Mouse (Mus musculus) midbrain, embryonic 12.5 days (tissue): Measurements from ENCODE around the gene Zfp366. TPM values are rescaled to one million over a fixed set of nuclear protein-coding genes. Genes with fewer than 3 reads are reported as not detected.

Experiments
- ATAC-seq: fragments of 200-750 bp; cut with Nextera tagmentation; 2 replicates; pipeline ENCODE4 v1.8.0; 2017; ENCODE audit warnings: low read depth, moderate TSS enrichment, moderate library complexity; ENCODE audit not compliant: low FRiP score
- H3K27ac ChIP-seq: fragments of 300-500 bp; sonication (generic); replicated peaks from 2 replicates; pipeline ENCODE4 v1.5.1; 2016; ENCODE audit warnings: mild to moderate bottlenecking
- H3K27me3 ChIP-seq: fragments of 300-500 bp; sonication (generic); 2 replicates; pipeline ENCODE4 v1.6.1; 2016; ENCODE audit warnings: mild to moderate bottlenecking
- H3K36me3 ChIP-seq: fragments of 300-500 bp; sonication (generic); 2 replicates; pipeline ENCODE4 v1.6.1; 2016
- H3K4me1 ChIP-seq: fragments of 300-500 bp; sonication (generic); 2 replicates; pipeline ENCODE4 v1.6.1; 2016
- H3K4me2 ChIP-seq: fragments of 300-500 bp; sonication (generic); replicated peaks from 2 replicates; pipeline ENCODE4 v1.6.1; 2016; ENCODE audit warnings: mild to moderate bottlenecking, moderate library complexity
- H3K4me3 ChIP-seq: fragments of 300-500 bp; sonication (generic); 2 replicates; pipeline ENCODE4 v1.5.1; 2016; ENCODE audit warnings: mild to moderate bottlenecking
- H3K9ac ChIP-seq: fragments of 300-500 bp; sonication (generic); replicated peaks from 2 replicates; pipeline ENCODE4 v1.6.1; 2016; ENCODE audit warnings: mild to moderate bottlenecking, moderate library complexity
- H3K9me3 ChIP-seq: fragments of 300-500 bp; sonication (generic); 2 replicates; pipeline ENCODE4 v1.6.1; 2016; ENCODE audit warnings: mild to moderate bottlenecking
- WGBS: fragments of 180-500 bp; shearing (Covaris S2); methylation state at CpG from one replicate; pipeline ENCODE4 v1.1.7; 2016; 5-methylcytosine and 5-hydroxymethylcytosine counted together
- polyA plus RNA-seq: library from polyadenylated mRNA; unstranded; fragments of >200 nt; fragmentation: Nextera tagmentation; extraction: Ambion mirVana; gene quantifications from 2 replicates; pipeline ENCODE4 v1.2.1, GENCODE M21; 2016

The Zfp366 gene
- 0.45 and 0.55 TPM in 2 replicates for polyA plus RNA-seq

DNA sequence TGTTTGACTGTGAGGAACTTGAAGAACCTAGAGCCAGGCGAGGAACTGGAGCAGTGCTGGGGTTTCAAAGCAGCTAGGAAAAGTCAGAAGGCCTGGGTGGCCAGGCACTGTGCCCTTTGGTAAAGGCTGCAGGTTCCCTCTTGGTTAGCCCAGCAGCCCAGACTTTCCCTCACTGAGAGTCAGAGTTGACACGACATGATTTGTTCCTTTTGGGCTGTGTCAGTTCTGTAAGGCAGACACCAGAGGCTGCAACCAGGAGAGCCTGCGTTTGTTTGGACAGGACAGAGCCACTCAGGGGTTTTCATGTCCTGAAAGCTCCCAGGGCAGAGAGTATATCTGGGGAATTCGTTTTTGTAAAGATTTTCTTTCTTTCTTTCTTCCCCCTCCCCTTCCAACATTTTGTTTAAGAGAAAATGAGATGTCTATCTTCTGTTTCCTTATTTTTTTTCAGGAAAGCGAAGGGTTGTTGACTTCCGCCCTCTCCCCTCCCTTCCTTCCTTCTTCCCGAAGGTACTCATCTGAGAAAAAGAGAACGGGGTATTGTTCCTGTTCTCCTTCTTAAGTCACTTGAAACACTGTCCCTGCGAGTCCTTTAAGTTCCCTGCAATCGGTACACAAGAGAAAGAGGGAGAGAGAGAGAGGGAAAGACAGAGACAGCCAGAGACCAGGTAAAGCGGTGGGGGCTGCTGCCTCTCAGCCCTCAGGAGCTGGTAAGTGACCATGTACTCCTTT lies at the start of gene Zfp366:
Zfp366 (plus strand) TSS at position 669 of the 732 bp plus-strand sequence.
- no peaks in the 10 kb centered on the region for H3K9me3 ChIP-seq
- no peak within 1 kb of the TSS for H3K4me2 ChIP-seq
- no peaks in the 10 kb centered on the region for H3K27me3 ChIP-seq
- H3K9ac ChIP-seq = no peak within 1 kb of the TSS
- ATAC-seq = no peak
- H3K36me3 ChIP-seq = no peaks in the 10 kb centered on the region
- WGBS = 62% methylated on average over 11 of the region's 11 CpGs
- no peak within 1 kb of the TSS for H3K27ac ChIP-seq
- H3K4me3 ChIP-seq = no peak within 1 kb of the TSS
- peaks cover 3% of the 10 kb centered on the region; the same call in 1 of the 2 replicates for H3K4me1 ChIP-seq

DNA sequence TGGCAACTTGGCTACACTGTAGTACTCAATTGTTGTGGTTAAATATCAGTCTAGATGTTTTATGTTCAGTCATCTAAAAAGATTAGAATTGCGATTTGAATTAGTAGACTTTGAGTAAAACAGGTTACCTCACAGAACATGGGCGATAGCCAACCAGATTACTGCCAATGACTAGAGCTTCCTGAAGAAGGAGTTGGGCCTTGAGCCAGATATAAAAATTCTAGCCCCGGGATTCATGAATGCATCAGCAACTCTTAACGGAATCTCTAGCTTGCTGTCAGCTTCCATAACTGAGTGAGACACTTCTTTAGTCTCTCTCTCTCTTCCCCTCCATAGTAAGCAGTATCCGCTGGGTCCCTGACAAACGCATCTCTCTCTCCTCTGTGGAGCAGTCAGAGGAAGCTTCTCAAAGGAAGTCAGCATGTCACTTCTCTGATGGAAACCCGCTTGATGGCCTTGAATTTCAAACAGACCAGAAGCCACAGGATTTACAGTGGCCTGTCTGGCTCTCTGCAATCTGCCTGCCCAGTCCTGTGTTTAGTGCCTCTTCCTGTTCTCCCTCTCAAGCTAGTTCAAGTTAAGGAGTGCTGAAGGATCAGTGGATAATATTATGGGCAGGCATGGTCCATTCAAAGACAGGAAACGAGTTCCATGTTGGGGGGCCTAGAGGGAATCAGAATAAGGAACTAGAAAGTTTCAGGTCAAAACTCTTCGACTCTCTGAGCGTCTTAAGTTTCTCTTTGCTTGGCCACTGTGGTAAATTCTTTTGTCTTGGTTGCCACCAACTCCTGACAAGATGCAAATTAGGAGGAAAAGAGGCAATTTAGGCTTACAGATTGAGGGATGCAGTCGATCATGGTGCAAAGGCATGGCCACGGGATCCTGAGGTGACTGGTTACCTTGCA lies 46.0 kb upstream of the Zfp366 start:
- H3K9me3 ChIP-seq = no peaks in the 10 kb centered on the region
- no peak overlapping the region for H3K27ac ChIP-seq
- 90% methylated on average over 12 of the region's 12 CpGs for WGBS
- H3K4me2 ChIP-seq = no peak overlapping the region
- no peak overlapping the region for H3K4me3 ChIP-seq
- H3K27me3 ChIP-seq = no peaks in the 10 kb centered on the region
- no peak for ATAC-seq
- H3K9ac ChIP-seq = no peak overlapping the region
- H3K36me3 ChIP-seq = no peaks in the 10 kb centered on the region
- no peaks in the 10 kb centered on the region for H3K4me1 ChIP-seq

DNA sequence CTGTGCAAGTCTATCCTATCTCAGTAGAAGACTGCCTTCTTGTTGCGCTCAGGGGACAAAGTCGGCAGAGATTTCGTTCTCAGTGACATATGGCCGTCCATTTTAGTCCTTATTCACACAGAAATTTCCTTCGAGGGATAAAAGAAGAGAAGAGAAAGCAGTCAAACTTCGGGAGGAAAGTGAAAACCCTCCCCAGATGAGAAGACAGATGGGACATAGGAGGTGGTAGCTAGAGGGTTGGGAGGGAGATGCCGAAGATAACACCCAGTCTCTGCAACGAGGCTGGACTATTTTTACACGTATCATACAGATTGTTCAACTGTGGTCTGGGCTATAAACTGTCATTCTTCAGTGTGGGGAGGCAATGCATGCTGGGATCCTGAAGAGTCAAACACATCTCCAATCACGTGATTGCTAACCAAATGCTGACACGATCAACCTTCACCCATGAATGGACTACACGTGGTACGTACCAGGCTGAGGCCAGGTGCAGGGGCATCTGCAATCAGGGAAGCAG lies 38.2 kb upstream of the Zfp366 start:
- WGBS = 91% methylated on average over 13 of the region's 13 CpGs
- Histone ChIP-seq H3K9ac (no peak overlapping the region), H3K4me2 (no peak overlapping the region), H3K4me3 (no peak overlapping the region), H3K36me3 (no peaks in the 10 kb centered on the region), H3K27ac (no peak overlapping the region), H3K9me3 (no peaks in the 10 kb centered on the region), H3K4me1 (peaks cover 25% of the 10 kb centered on the region), H3K27me3 (peaks cover 4% of the 10 kb centered on the region)
- no peak for ATAC-seq

DNA sequence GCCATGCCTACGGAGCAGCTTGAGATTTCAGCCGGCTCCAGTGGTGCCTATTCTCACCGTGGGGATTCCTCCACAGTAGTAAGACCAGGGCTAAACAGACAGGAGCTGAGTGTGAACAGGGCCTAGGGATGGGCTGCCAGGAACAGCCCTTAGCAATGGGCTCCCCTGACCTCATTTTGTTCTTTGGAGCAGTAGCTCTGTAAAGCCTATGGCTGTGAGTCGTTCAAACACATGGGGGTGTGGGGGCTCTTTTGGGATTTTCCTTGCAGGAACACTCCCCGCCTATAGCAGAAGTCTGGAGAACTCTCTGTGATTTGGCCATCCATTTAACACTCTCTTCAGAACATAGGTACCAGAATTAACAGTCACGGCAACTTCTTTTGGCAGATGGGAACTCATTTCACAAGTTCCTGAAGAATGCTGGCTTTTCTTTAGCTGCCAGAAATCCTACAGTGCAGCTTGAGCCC lies 36.9 kb upstream of the Zfp366 start:
- Histone ChIP-seq H3K4me2 (no peak overlapping the region), H3K9ac (no peak overlapping the region), H3K4me3 (no peak overlapping the region), H3K4me1 (peaks cover 25% of the 10 kb centered on the region), H3K27ac (no peak overlapping the region), H3K9me3 (no peaks in the 10 kb centered on the region), H3K27me3 (peaks cover 4% of the 10 kb centered on the region), H3K36me3 (no peaks in the 10 kb centered on the region)
- 86% methylated on average over 6 of the region's 6 CpGs for WGBS
- ATAC-seq = no peak

DNA sequence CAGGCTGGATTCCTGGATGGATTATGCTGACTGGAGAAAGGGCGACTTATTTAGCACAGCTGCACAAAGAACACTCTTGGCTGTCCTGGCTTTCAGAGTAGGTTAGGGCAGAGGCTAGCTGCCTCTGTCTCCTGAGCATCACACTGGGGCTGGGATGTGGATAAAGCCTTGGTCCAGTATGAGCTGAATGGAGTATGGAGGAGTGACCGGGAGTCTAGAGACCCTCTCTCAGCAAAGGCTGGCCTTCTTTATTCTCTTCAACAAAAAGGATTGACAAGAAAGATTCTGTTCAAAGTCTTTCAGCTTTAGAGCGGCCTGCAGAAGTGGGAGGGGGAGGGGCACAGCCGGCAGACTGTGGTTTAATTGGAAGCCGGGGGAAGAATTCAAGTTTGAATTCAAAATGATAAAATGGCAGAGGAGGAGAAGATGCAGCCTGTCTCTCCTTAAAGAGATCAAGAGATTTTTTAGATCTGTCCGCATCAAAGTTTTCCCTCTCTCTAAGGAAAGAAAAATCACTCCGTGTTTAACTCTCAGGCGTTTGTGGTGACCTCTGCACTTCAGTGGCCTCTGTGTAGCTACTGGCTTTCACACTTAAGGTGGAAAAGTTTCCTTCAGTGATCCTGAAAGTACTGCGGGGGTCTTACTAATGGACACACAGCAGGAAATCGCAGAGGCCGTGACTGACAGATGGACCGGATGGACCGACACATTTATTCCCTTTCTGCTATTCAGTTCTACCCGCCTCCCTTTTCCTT lies 34.9 kb upstream of the Zfp366 start:
- 21% methylated on average over 14 of the region's 14 CpGs for WGBS
- Histone ChIP-seq H3K27me3 (peaks cover 4% of the 10 kb centered on the region), H3K27ac (peak overlapping the region; percentile 70), H3K9me3 (0 out of 2 replicates have a peak, but pooled peaks cover 3% of the 10 kb centered on the region), H3K4me2 (no peak overlapping the region), H3K4me1 (peaks cover 25% of the 10 kb centered on the region), H3K36me3 (no peaks in the 10 kb centered on the region), H3K4me3 (no peak overlapping the region), H3K9ac (no peak overlapping the region)
- peak; percentile 58; the same call in 1 of the 2 replicates for ATAC-seq

DNA sequence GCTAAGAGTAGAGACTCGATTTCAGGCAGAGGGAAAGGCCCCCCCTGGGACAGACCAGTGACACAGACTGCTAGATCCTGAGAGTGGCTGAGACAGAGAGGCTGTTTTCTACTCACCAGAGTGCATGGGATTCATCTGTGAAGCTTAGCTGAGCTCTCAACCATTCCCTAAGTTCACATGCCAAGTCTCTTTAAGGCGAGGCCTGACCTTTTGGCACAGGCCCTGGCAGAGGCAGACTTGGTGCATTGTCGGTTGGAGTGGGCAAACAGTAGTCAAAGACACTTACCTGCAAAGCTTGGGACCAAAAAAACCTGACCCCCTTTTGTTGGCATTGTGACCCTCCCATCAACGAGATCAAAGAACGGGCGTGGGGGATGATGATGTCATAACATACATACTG lies 34.0 kb upstream of the Zfp366 start:
- Histone ChIP-seq H3K4me3 (no peak overlapping the region), H3K27me3 (peaks cover 4% of the 10 kb centered on the region), H3K9me3 (0 out of 2 replicates have a peak, but pooled peaks cover 3% of the 10 kb centered on the region), H3K27ac (no peak overlapping the region), H3K4me2 (no peak overlapping the region), H3K9ac (no peak overlapping the region), H3K4me1 (peaks cover 25% of the 10 kb centered on the region), H3K36me3 (no peaks in the 10 kb centered on the region)
- 65% methylated on average over 6 of the region's 6 CpGs for WGBS
- no peak for ATAC-seq

DNA sequence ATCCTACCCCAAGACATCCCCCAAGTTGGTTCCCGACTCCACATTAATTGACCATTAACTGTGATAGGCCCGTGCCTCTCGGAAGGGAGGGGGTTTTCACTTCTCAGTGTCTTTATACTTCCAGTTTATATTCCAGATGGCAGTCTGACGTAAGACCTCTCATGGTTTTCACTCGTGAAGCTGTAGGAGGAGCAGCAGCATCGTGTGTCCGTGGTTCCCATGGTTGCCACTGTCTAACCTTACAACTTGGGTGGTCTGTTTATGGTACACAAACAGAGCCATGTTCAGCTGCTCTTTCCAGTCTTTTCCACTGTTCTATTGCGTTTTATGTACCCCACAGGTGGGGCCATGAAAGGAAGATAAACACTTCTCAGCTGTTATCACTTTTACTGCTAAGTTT lies 33.5 kb upstream of the Zfp366 start:
- Histone ChIP-seq H3K4me3 (no peak overlapping the region), H3K36me3 (no peaks in the 10 kb centered on the region), H3K4me1 (peaks cover 25% of the 10 kb centered on the region), H3K27me3 (peaks cover 4% of the 10 kb centered on the region), H3K9me3 (0 out of 2 replicates have a peak, but pooled peaks cover 3% of the 10 kb centered on the region), H3K4me2 (no peak overlapping the region), H3K27ac (no peak overlapping the region), H3K9ac (no peak overlapping the region)
- WGBS = 50% methylated on average over 8 of the region's 8 CpGs
- no peak for ATAC-seq

DNA sequence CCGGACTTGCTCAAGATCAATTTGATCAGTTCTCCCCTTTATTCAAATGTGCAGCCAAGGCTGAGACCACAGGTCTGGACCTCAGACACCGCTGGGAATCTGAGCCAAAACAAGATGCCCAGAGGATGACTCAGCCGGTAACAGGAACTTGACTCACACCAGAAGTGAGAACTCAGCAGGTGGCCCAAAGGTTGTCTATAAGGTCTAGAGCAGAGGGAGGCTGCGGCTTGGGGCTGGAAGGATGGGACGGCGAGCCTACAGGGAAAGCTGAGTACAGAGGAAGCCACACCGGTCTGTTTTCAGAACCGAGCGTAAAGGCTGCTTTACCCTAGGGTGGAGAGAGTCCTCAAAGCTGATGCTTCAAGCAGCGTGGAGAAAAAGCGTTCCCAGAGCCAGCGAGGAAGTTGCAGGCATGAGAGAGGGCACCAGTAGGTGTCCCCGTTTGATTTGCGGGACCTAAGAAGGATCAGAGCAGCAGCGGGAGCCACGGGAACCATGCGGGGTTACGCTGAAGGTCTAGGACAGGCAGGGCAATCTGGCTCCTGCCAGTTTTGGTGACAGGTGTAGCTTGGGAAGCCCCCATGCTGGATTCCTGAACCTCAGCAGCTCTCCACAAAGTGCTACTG lies 32.2 kb upstream of the Zfp366 start:
- H3K27me3 ChIP-seq = peaks cover 4% of the 10 kb centered on the region; the same call in 1 of the 2 replicates
- no peak overlapping the region for H3K4me2 ChIP-seq
- H3K4me1 ChIP-seq = peaks cover 25% of the 10 kb centered on the region
- peaks cover 3% of the 10 kb centered on the region; the same call in 1 of the 2 replicates for H3K9me3 ChIP-seq
- H3K4me3 ChIP-seq = no peak overlapping the region
- no peak overlapping the region for H3K27ac ChIP-seq
- no peak for ATAC-seq
- no peaks in the 10 kb centered on the region for H3K36me3 ChIP-seq
- 29% methylated on average over 18 of the region's 18 CpGs for WGBS
- H3K9ac ChIP-seq = no peak overlapping the region

DNA sequence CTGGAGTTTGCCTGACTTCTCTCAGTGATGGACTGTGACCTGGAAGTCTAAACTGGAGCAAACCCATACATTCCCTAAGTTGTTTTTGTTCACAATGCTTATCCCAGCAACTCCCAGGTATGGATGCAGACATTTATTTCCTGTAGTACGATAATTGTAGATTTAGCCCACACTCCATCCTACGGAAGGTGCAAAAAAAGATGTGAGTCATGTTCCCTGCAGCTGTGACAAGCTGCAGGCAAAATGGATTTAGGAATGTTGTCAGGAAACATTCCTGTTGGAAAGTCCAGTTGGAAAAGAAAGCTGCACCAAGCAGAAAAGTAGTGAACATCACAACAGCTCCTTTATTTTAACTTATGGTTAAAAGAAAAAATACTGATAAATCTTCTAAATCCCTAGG lies 26.9 kb upstream of the Zfp366 start:
- H3K4me1 ChIP-seq = no peaks in the 10 kb centered on the region
- no peaks in the 10 kb centered on the region for H3K36me3 ChIP-seq
- no peak overlapping the region for H3K9ac ChIP-seq
- no peak overlapping the region for H3K27ac ChIP-seq
- no peak for ATAC-seq
- no peak overlapping the region for H3K4me2 ChIP-seq
- no peaks in the 10 kb centered on the region for H3K27me3 ChIP-seq
- H3K4me3 ChIP-seq = no peak overlapping the region
- H3K9me3 ChIP-seq = peaks cover 3% of the 10 kb centered on the region; the same call in 1 of the 2 replicates
- WGBS = 90% methylated on average over 2 of the region's 2 CpGs

DNA sequence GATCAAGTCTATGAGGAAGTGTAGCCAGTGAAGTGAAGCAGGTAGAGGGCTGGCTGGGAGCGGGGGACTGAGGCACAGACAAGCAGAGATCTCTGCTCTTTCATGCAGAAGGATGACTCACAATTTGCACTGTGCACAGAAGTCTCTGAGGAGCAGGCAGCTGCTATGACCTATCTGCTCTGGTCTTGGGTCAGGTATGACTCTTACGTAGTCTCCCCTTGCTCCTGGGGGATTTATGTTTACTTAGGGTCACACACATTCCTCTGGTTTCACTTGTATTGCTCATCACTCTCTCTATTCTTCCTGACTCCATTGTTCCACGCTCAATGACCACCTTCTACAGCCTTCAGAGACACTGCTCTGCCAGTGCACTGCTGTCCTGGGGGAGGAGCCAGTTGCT lies 25.9 kb upstream of the Zfp366 start:
- H3K36me3 ChIP-seq = no peaks in the 10 kb centered on the region
- no peak overlapping the region for H3K4me2 ChIP-seq
- WGBS = 89% methylated on average over 3 of the region's 3 CpGs
- no peak overlapping the region for H3K4me3 ChIP-seq
- no peak for ATAC-seq
- H3K9me3 ChIP-seq = peaks cover 3% of the 10 kb centered on the region; the same call in 1 of the 2 replicates
- H3K27ac ChIP-seq = no peak overlapping the region
- H3K9ac ChIP-seq = no peak overlapping the region
- 0 out of 2 replicates have a peak, but pooled peaks cover 8% of the 10 kb centered on the region for H3K4me1 ChIP-seq
- no peaks in the 10 kb centered on the region for H3K27me3 ChIP-seq

DNA sequence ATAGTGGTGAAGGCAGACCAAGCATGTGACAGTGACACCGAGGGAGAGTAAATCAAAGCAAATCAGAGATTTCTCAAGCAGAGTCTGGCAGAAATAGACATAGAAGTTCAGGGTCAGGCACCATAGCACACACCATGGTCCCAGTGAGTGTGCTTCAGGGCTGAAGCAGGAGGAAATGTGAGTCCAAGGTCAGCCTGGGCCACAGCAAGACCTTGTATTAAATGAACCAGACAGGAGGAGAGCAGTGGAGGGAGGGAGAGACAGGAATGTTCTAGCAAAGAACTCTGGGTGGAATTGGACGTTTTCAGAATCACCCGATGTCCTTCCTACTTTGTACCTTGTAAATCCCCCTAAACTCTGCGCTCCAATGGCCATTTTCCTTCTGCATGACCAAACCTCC lies 21.6 kb upstream of the Zfp366 start:
- Histone ChIP-seq H3K9ac (no peak overlapping the region), H3K36me3 (no peaks in the 10 kb centered on the region), H3K27ac (no peak overlapping the region), H3K4me3 (no peak overlapping the region), H3K4me2 (no peak overlapping the region), H3K9me3 (no peaks in the 10 kb centered on the region), H3K27me3 (no peaks in the 10 kb centered on the region), H3K4me1 (0 out of 2 replicates have a peak, but pooled peaks cover 11% of the 10 kb centered on the region)
- ATAC-seq = no peak
- WGBS = 58% methylated on average over 4 of the region's 4 CpGs
